Mouse (Mus musculus): ENCODE measurements around the gene Sirt7. TPM values are rescaled to one million over a fixed set of nuclear protein-coding genes. Genes with fewer than 3 reads are reported as not detected.

Sirt7 gene
- total RNA-seq (2014; rRNA removed) (31.1 and 36.3 TPM in 2 replicates), polyA plus RNA-seq (2012; rRNA removed) (69.7 and 72.1 TPM in 2 replicates)

GRCm38 (mm10) chr11:120625152-120625775 is at the start of gene Sirt7:
Gene Sirt7 (minus strand): TSS chr11:120625240.
- Histone ChIP-seq H3K27ac (replicated peaks; ENCODE audit: insufficient read depth, low read depth, low read length) (peak within 1 kb of the TSS; percentile 83), H3K9ac (ENCODE audit: low read depth, low read length) (peak within 1 kb of the TSS; percentile 89), H3K4me3 (ENCODE audit: insufficient read depth, low read depth, low read length) (peak within 1 kb of the TSS; percentile 85), H3K79me2 (ENCODE audit: control insufficient read depth, insufficient read depth, low read length) (peaks cover 12% of the 10 kb centered on the region; the same call in 1 of the 2 replicates), H3K27me3 (ENCODE audit: control insufficient read depth, insufficient read depth, low read length) (no peaks in the 10 kb centered on the region), H3K4me1 (ENCODE audit: control insufficient read depth, insufficient read depth, low read length) (peaks cover 30% of the 10 kb centered on the region), H3K36me3 (ENCODE audit: control insufficient read depth, insufficient read depth, low read length) (peaks cover 19% of the 10 kb centered on the region; the same call in 1 of the 2 replicates)
- peak; percentile 39 for DNase-seq (ENCODE audit: extremely low read depth, low read depth, low spot score)
- TF ChIP-seq POLR2A (IDR thresholded peaks at IDR 0.05; ENCODE audit: extremely low read depth, insufficient read depth, low read length): no peak
- TF ChIP-seq CTCF (IDR thresholded peaks at IDR 0.05; ENCODE audit: low read depth, low read length): no peak
- whole genome bisulfite sequencing: 13% methylated on average over 5 of the region's 5 CpGs

- Histone ChIP-seq H3K36me3 (ENCODE audit: control insufficient read depth, insufficient read depth, low read length) (peaks cover 3% of the 10 kb centered on the region; the same call in 1 of the 2 replicates), H3K4me1 (ENCODE audit: control insufficient read depth, insufficient read depth, low read length) (peaks cover 37% of the 10 kb centered on the region), H3K27me3 (ENCODE audit: control insufficient read depth, insufficient read depth, low read length) (no peaks in the 10 kb centered on the region), H3K79me2 (ENCODE audit: control insufficient read depth, insufficient read depth, low read length) (peaks cover 17% of the 10 kb centered on the region; the same call in 1 of the 2 replicates), H3K4me3 (ENCODE audit: insufficient read depth, low read depth, low read length) (peak overlapping the region; percentile 95), H3K27ac (replicated peaks; ENCODE audit: insufficient read depth, low read depth, low read length) (peak overlapping the region; percentile 99), H3K9ac (ENCODE audit: low read depth, low read length) (peak overlapping the region; percentile 94)
- 15% methylated on average over 12 of the region's 12 CpGs for WGBS
- TF ChIP-seq CTCF (IDR thresholded peaks at IDR 0.05; ENCODE audit: low read depth, low read length) (no peak), POLR2A (IDR thresholded peaks at IDR 0.05; ENCODE audit: extremely low read depth, insufficient read depth, low read length) (no peak)
- no peak for DNase-seq (ENCODE audit: extremely low read depth, low read depth, low spot score)
These were observed 48.6 kb upstream of the Sirt7 start for GRCm38 (mm10) chr11:120673594-120674122.

GRCm38 (mm10) chr11:120672687-120673593 is 47.9 kb upstream of the Sirt7 start, which contains the start of gene Aspscr1:
Gene Aspscr1 (plus strand): TSS chr11:120672973.
- peak; percentile 79 for DNase-seq (ENCODE audit: extremely low read depth, low read depth, low spot score)
- Histone ChIP-seq H3K36me3 (ENCODE audit: control insufficient read depth, insufficient read depth, low read length) (no peaks in the 10 kb centered on the region), H3K4me1 (ENCODE audit: control insufficient read depth, insufficient read depth, low read length) (peaks cover 30% of the 10 kb centered on the region), H3K9ac (ENCODE audit: low read depth, low read length) (peak within 1 kb of the TSS; percentile 94), H3K27ac (replicated peaks; ENCODE audit: insufficient read depth, low read depth, low read length) (peak within 1 kb of the TSS; percentile 99), H3K79me2 (ENCODE audit: control insufficient read depth, insufficient read depth, low read length) (peaks cover 14% of the 10 kb centered on the region; the same call in 1 of the 2 replicates), H3K27me3 (ENCODE audit: control insufficient read depth, insufficient read depth, low read length) (no peaks in the 10 kb centered on the region), H3K4me3 (ENCODE audit: insufficient read depth, low read depth, low read length) (peak within 1 kb of the TSS; percentile 95)
- TF ChIP-seq POLR2A (IDR thresholded peaks at IDR 0.05; ENCODE audit: extremely low read depth, insufficient read depth, low read length): peak; percentile 90
- no peak for TF ChIP-seq CTCF (IDR thresholded peaks at IDR 0.05; ENCODE audit: low read depth, low read length)
- WGBS: under 1% methylated on average over 83 of the region's 83 CpGs

DNA sequence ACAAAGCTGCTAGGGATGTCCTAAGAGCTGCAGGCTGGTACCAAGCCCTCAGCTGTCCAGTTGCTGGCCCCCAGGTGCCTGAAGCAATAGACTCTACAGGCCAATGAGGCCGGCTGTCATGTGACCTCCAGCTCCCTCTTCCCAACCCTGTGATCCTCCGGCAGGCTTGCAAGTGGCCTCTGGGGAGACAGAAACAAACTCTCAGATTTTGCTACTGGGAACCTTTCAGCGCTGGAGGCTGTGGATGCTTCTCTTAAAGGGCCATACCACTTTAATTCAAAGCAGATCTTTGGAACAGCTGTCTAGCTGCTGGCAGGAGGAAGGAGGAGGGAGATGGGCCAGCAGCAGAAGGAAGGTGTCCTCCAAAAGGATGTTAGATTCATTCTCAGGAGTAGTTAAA is 41.6 kb upstream of the Sirt7 start:
- 60% methylated on average over 3 of the region's 3 CpGs for WGBS
- Histone ChIP-seq H3K4me3 (ENCODE audit: insufficient read depth, low read depth, low read length) (no peak overlapping the region), H3K36me3 (ENCODE audit: control insufficient read depth, insufficient read depth, low read length) (no peaks in the 10 kb centered on the region), H3K79me2 (ENCODE audit: control insufficient read depth, insufficient read depth, low read length) (no peaks in the 10 kb centered on the region), H3K27me3 (ENCODE audit: control insufficient read depth, insufficient read depth, low read length) (no peaks in the 10 kb centered on the region), H3K4me1 (ENCODE audit: control insufficient read depth, insufficient read depth, low read length) (no peaks in the 10 kb centered on the region), H3K9ac (ENCODE audit: low read depth, low read length) (no peak overlapping the region), H3K27ac (replicated peaks; ENCODE audit: insufficient read depth, low read depth, low read length) (no peak overlapping the region)
- no peak for DNase-seq (ENCODE audit: extremely low read depth, low read depth, low spot score)
- no peak for TF ChIP-seq POLR2A (IDR thresholded peaks at IDR 0.05; ENCODE audit: extremely low read depth, insufficient read depth, low read length)
- TF ChIP-seq CTCF (IDR thresholded peaks at IDR 0.05; ENCODE audit: low read depth, low read length): no peak

- Histone ChIP-seq H3K9ac (ENCODE audit: low read depth, low read length) (no peak overlapping the region), H3K36me3 (ENCODE audit: control insufficient read depth, insufficient read depth, low read length) (no peaks in the 10 kb centered on the region), H3K27ac (replicated peaks; ENCODE audit: insufficient read depth, low read depth, low read length) (no peak overlapping the region), H3K4me3 (ENCODE audit: insufficient read depth, low read depth, low read length) (no peak overlapping the region), H3K79me2 (ENCODE audit: control insufficient read depth, insufficient read depth, low read length) (no peaks in the 10 kb centered on the region), H3K27me3 (ENCODE audit: control insufficient read depth, insufficient read depth, low read length) (no peaks in the 10 kb centered on the region), H3K4me1 (ENCODE audit: control insufficient read depth, insufficient read depth, low read length) (0 out of 2 replicates have a peak, but pooled peaks cover 3% of the 10 kb centered on the region)
- WGBS: 71% methylated on average over 3 of the region's 3 CpGs
- no peak for DNase-seq (ENCODE audit: extremely low read depth, low read depth, low spot score)
- TF ChIP-seq POLR2A (IDR thresholded peaks at IDR 0.05; ENCODE audit: extremely low read depth, insufficient read depth, low read length): no peak
- TF ChIP-seq CTCF (IDR thresholded peaks at IDR 0.05; ENCODE audit: low read depth, low read length): no peak
These were observed 40.4 kb upstream of the Sirt7 start for GRCm38 (mm10) chr11:120665406-120665805.
